Mouse (Mus musculus): ENCODE measurements around the gene Scml4. TPM values are rescaled to one million over a fixed set of nuclear protein-coding genes. Genes with fewer than 3 reads are reported as not detected.
A peak's percentile ranks its signal among the peaks of the same experiment; 100 is the strongest.

The Scml4 gene
- polyA plus RNA-seq, 1 experiment from 2014 or later: 3.7 TPM

GRCm38 (mm10) chr10:42972504-42973172 lies 112.5 kb downstream of the Scml4 start:
- no peak overlapping the region for H3K4me2 ChIP-seq (ENCODE audit: low read depth)

GRCm38 (mm10) chr10:42973537-42973936 lies 113.4 kb downstream of the Scml4 start:
- no peaks in the 10 kb centered on the region for H3K9me3 ChIP-seq (ENCODE audit: control insufficient read depth, low read length)
- H3K4me2 ChIP-seq (ENCODE audit: low read depth): no peak overlapping the region
- H3K9ac ChIP-seq (ENCODE audit: low read length): no peak overlapping the region
- DNase-seq (ENCODE audit: low spot score): no peak
- no peak for ATAC-seq (ENCODE audit: insufficient read depth, low FRiP score, low TSS enrichment)
- no peaks in the 10 kb centered on the region for H3K36me3 ChIP-seq (ENCODE audit: control insufficient read depth, insufficient read depth, low read length)
- no peaks in the 10 kb centered on the region for H3K27me3 ChIP-seq (ENCODE audit: control insufficient read depth, insufficient read depth, low read length)
- no peak overlapping the region for H3K4me3 ChIP-seq (ENCODE audit: low read depth, low read length)
- peaks cover 14% of the 10 kb centered on the region for H3K4me1 ChIP-seq (ENCODE audit: control insufficient read depth, insufficient read depth, low read length)
- WGBS: 62% methylated on average over 4 of the region's 4 CpGs
- H3K27ac ChIP-seq (ENCODE audit: low read depth, low read length): no peak overlapping the region

More at GRCm38 (mm10) chr10:42972504-42973172, 112.5 kb downstream of the Scml4 start:
- Histone ChIP-seq H3K9me3 (ENCODE audit: control insufficient read depth, low read length) (no peaks in the 10 kb centered on the region), H3K4me3 (ENCODE audit: low read depth, low read length) (no peak overlapping the region), H3K27me3 (ENCODE audit: control insufficient read depth, insufficient read depth, low read length) (no peaks in the 10 kb centered on the region), H3K4me1 (ENCODE audit: control insufficient read depth, insufficient read depth, low read length) (peaks cover 14% of the 10 kb centered on the region), H3K36me3 (ENCODE audit: control insufficient read depth, insufficient read depth, low read length) (no peaks in the 10 kb centered on the region), H3K9ac (ENCODE audit: low read length) (no peak overlapping the region), H3K27ac (ENCODE audit: low read depth, low read length) (no peak overlapping the region)
- WGBS: 27% methylated on average over 18 of the region's 18 CpGs
- ATAC-seq (ENCODE audit: insufficient read depth, low FRiP score, low TSS enrichment) (peak; percentile 71), DNase-seq (ENCODE audit: low spot score) (peak; percentile 82)

- no peaks in the 10 kb centered on the region for H3K9me3 ChIP-seq (ENCODE audit: control insufficient read depth, low read length)
- no peak overlapping the region for H3K9ac ChIP-seq (ENCODE audit: low read length)
- H3K36me3 ChIP-seq (ENCODE audit: control insufficient read depth, insufficient read depth, low read length): no peaks in the 10 kb centered on the region
- H3K4me2 ChIP-seq (ENCODE audit: low read depth): no peak overlapping the region
- WGBS: 87% methylated on average over 6 of the region's 6 CpGs
- no peaks in the 10 kb centered on the region for H3K27me3 ChIP-seq (ENCODE audit: control insufficient read depth, insufficient read depth, low read length)
- DNase-seq (ENCODE audit: low spot score) (no peak), ATAC-seq (ENCODE audit: insufficient read depth, low FRiP score, low TSS enrichment) (no peak)
- no peak overlapping the region for H3K27ac ChIP-seq (ENCODE audit: low read depth, low read length)
- no peak overlapping the region for H3K4me3 ChIP-seq (ENCODE audit: low read depth, low read length)
- H3K4me1 ChIP-seq (ENCODE audit: control insufficient read depth, insufficient read depth, low read length): peaks cover 13% of the 10 kb centered on the region
These were observed 116.4 kb downstream of the Scml4 start for GRCm38 (mm10) chr10:42976577-42976976.

GRCm38 (mm10) chr10:42978346-42978745 lies 118.2 kb downstream of the Scml4 start:
- Histone ChIP-seq H3K27ac (ENCODE audit: low read depth, low read length) (no peak overlapping the region), H3K36me3 (ENCODE audit: control insufficient read depth, insufficient read depth, low read length) (no peaks in the 10 kb centered on the region), H3K27me3 (ENCODE audit: control insufficient read depth, insufficient read depth, low read length) (no peaks in the 10 kb centered on the region), H3K9ac (ENCODE audit: low read length) (no peak overlapping the region), H3K4me1 (ENCODE audit: control insufficient read depth, insufficient read depth, low read length) (peaks cover 12% of the 10 kb centered on the region; the same call in 1 of the 2 replicates), H3K4me3 (ENCODE audit: low read depth, low read length) (no peak overlapping the region), H3K4me2 (ENCODE audit: low read depth) (no peak overlapping the region), H3K9me3 (ENCODE audit: control insufficient read depth, low read length) (no peaks in the 10 kb centered on the region)
- 59% methylated on average over 3 of the region's 3 CpGs for WGBS
- DNase-seq (ENCODE audit: low spot score): no peak
- no peak for ATAC-seq (ENCODE audit: insufficient read depth, low FRiP score, low TSS enrichment)

- Histone ChIP-seq H3K27ac (ENCODE audit: low read depth, low read length) (no peak overlapping the region), H3K4me1 (ENCODE audit: control insufficient read depth, insufficient read depth, low read length) (0 out of 2 replicates have a peak, but pooled peaks cover 7% of the 10 kb centered on the region)
- ATAC-seq (ENCODE audit: insufficient read depth, low FRiP score, low TSS enrichment): peak; percentile 84
These were observed 121.0 kb downstream of the Scml4 start for GRCm38 (mm10) chr10:42980999-42981757.

GRCm38 (mm10) chr10:42984886-42985285 lies 124.7 kb downstream of the Scml4 start:
- DNase-seq (ENCODE audit: low spot score) (no peak), ATAC-seq (ENCODE audit: insufficient read depth, low FRiP score, low TSS enrichment) (no peak)
- no peaks in the 10 kb centered on the region for H3K36me3 ChIP-seq (ENCODE audit: control insufficient read depth, insufficient read depth, low read length)
- 63% methylated on average over 4 of the region's 4 CpGs for WGBS
- no peak overlapping the region for H3K4me2 ChIP-seq (ENCODE audit: low read depth)
- H3K9ac ChIP-seq (ENCODE audit: low read length): no peak overlapping the region
- no peaks in the 10 kb centered on the region for H3K27me3 ChIP-seq (ENCODE audit: control insufficient read depth, insufficient read depth, low read length)
- no peak overlapping the region for H3K27ac ChIP-seq (ENCODE audit: low read depth, low read length)
- H3K4me1 ChIP-seq (ENCODE audit: control insufficient read depth, insufficient read depth, low read length): 0 out of 2 replicates have a peak, but pooled peaks cover 7% of the 10 kb centered on the region
- no peaks in the 10 kb centered on the region for H3K9me3 ChIP-seq (ENCODE audit: control insufficient read depth, low read length)
- no peak overlapping the region for H3K4me3 ChIP-seq (ENCODE audit: low read depth, low read length)

More at GRCm38 (mm10) chr10:42980999-42981757, 121.0 kb downstream of the Scml4 start:
- Histone ChIP-seq H3K27me3 (ENCODE audit: control insufficient read depth, insufficient read depth, low read length) (no peaks in the 10 kb centered on the region), H3K4me2 (ENCODE audit: low read depth) (no peak overlapping the region), H3K9ac (ENCODE audit: low read length) (no peak overlapping the region), H3K9me3 (ENCODE audit: control insufficient read depth, low read length) (no peaks in the 10 kb centered on the region), H3K4me3 (ENCODE audit: low read depth, low read length) (no peak overlapping the region), H3K36me3 (ENCODE audit: control insufficient read depth, insufficient read depth, low read length) (no peaks in the 10 kb centered on the region)
- peak; percentile 71 for DNase-seq (ENCODE audit: low spot score)
- 51% methylated on average over 7 of the region's 7 CpGs for WGBS

GRCm38 (mm10) chr10:42987594-42988052 lies 127.5 kb downstream of the Scml4 start:
- no peak overlapping the region for H3K4me3 ChIP-seq (ENCODE audit: low read depth, low read length)
- H3K27me3 ChIP-seq (ENCODE audit: control insufficient read depth, insufficient read depth, low read length): no peaks in the 10 kb centered on the region
- no peaks in the 10 kb centered on the region for H3K4me1 ChIP-seq (ENCODE audit: control insufficient read depth, insufficient read depth, low read length)
- no peak overlapping the region for H3K27ac ChIP-seq (ENCODE audit: low read depth, low read length)
- 18% methylated on average over 6 of the region's 6 CpGs for WGBS
- DNase-seq (ENCODE audit: low spot score) (peak; percentile 65), ATAC-seq (ENCODE audit: insufficient read depth, low FRiP score, low TSS enrichment) (peak; percentile 62)
- H3K9me3 ChIP-seq (ENCODE audit: control insufficient read depth, low read length): no peaks in the 10 kb centered on the region
- no peak overlapping the region for H3K4me2 ChIP-seq (ENCODE audit: low read depth)
- no peaks in the 10 kb centered on the region for H3K36me3 ChIP-seq (ENCODE audit: control insufficient read depth, insufficient read depth, low read length)
- H3K9ac ChIP-seq (ENCODE audit: low read length): no peak overlapping the region

- no peaks in the 10 kb centered on the region for H3K9me3 ChIP-seq (ENCODE audit: control insufficient read depth, low read length)
- no peak overlapping the region for H3K27ac ChIP-seq (ENCODE audit: low read depth, low read length)
- H3K4me1 ChIP-seq (ENCODE audit: control insufficient read depth, insufficient read depth, low read length): peaks cover under 1% of the 10 kb centered on the region; the same call in 1 of the 2 replicates
- H3K27me3 ChIP-seq (ENCODE audit: control insufficient read depth, insufficient read depth, low read length): no peaks in the 10 kb centered on the region
- ATAC-seq (ENCODE audit: insufficient read depth, low FRiP score, low TSS enrichment) (no peak), DNase-seq (ENCODE audit: low spot score) (no peak)
- no peak overlapping the region for H3K4me3 ChIP-seq (ENCODE audit: low read depth, low read length)
- WGBS: 57% methylated on average over 15 of the region's 15 CpGs
- H3K9ac ChIP-seq (ENCODE audit: low read length): no peak overlapping the region
- H3K36me3 ChIP-seq (ENCODE audit: control insufficient read depth, insufficient read depth, low read length): no peaks in the 10 kb centered on the region
- no peak overlapping the region for H3K4me2 ChIP-seq (ENCODE audit: low read depth)
These were observed 128.5 kb downstream of the Scml4 start for GRCm38 (mm10) chr10:42988627-42989026.

Measured in neural tube, embryonic 11.5 days (tissue).